Mouse (Mus musculus): ENCODE results near the gene 1700088E04Rik. TPM values are rescaled to one million over a fixed set of nuclear protein-coding genes. Genes with fewer than 3 reads are reported as not detected.

1700088E04Rik gene
- polyA plus RNA-seq, 1 experiment from 2014 or later, result 0.96 TPM

DNA sequence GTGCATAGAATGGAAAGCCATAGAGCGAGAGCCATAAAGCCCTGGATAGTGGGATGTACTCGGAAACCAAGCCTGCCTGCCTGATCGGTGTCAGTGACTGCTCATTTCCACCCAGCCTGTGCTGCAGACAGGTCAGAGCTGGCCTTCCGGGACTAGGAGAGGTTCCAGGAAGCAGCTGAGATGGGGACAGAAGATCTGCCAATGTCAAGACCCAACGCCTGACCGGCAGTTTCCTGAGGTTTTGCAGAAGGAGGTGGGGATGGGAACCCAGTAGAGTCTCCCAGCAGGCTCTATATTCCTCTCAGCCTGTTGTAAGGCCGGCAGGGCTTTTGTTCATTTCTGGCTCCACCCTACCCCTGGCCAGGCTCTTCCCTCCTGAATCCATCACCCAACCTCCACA lies 42.2 kb downstream of the 1700088E04Rik start:
- no peaks in the 10 kb centered on the region for H3K9me3 ChIP-seq (replicated peaks; ENCODE audit: control insufficient read depth, low read length)
- H3K4me1 ChIP-seq (ENCODE audit: control insufficient read depth, low read depth, low read length), result peaks cover 5% of the 10 kb centered on the region
- H3K27ac ChIP-seq (ENCODE audit: low read length), result no peak overlapping the region
- ATAC-seq (ENCODE audit: low read depth), result peak; percentile 16; the same call in 1 of the 2 replicates
- no peak overlapping the region for H3K9ac ChIP-seq (ENCODE audit: low read depth, low read length)
- no peak overlapping the region for H3K4me2 ChIP-seq (ENCODE audit: low read depth, low read length)
- H3K36me3 ChIP-seq (ENCODE audit: control insufficient read depth, insufficient read depth), result peaks cover 10% of the 10 kb centered on the region
- H3K4me3 ChIP-seq (ENCODE audit: low read depth, low read length), result no peak overlapping the region
- WGBS (ENCODE audit: insufficient replicate concordance), result 24% methylated on average over 7 of the region's 7 CpGs
- no peaks in the 10 kb centered on the region for H3K27me3 ChIP-seq (ENCODE audit: control insufficient read depth, insufficient read depth, low read depth, low read length)

DNA sequence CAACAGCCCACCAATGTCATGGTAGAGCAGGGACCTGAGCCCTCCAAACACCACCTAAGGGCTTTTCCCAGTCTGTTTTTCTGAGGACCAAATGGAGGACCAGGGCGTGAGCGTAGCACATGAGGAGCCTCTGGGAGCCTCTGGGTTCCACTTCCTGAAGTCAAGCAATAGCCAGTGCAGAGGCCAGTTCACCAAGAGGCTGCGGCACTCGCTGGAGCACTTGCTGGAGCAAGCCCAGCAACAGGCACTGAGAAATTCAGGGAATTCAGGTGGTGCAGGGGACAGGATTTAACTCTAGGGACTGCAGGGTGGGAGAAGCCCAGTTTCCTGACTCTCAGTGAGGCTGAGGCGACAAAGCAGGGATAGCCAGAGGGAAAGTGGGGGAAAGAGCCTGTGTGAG lies 42.8 kb downstream of the 1700088E04Rik start:
- Histone ChIP-seq H3K4me3 (ENCODE audit: low read depth, low read length) (no peak overlapping the region), H3K27ac (ENCODE audit: low read length) (no peak overlapping the region), H3K4me1 (ENCODE audit: control insufficient read depth, low read depth, low read length) (peaks cover 5% of the 10 kb centered on the region), H3K9ac (ENCODE audit: low read depth, low read length) (no peak overlapping the region), H3K9me3 (replicated peaks; ENCODE audit: control insufficient read depth, low read length) (no peaks in the 10 kb centered on the region), H3K36me3 (ENCODE audit: control insufficient read depth, insufficient read depth) (peaks cover 16% of the 10 kb centered on the region), H3K4me2 (ENCODE audit: low read depth, low read length) (no peak overlapping the region), H3K27me3 (ENCODE audit: control insufficient read depth, insufficient read depth, low read depth, low read length) (no peaks in the 10 kb centered on the region)
- 68% methylated on average over 5 of the region's 5 CpGs for WGBS (ENCODE audit: insufficient replicate concordance)
- no peak for ATAC-seq (ENCODE audit: low read depth)

DNA sequence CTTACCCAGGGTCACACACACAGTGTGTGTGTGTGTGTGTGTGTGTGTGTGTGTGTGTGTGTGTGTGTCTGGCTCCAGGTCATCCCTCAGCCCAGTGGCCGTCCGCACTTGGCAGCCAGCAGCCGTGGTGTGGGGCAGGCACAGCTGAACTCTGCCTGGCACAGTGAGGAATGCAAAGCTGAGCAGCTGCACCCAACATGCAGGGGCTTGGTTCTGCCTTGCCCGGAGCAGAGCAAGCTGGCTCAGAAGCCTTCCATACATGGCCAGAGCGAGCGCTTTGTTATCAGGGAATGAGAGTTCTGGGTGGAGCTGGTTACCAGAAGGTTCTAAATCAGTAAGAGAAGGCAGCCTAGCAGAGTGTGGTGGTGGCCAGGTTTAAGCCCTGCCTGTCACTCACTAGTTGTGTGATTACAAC lies 43.4 kb downstream of the 1700088E04Rik start:
- peaks cover 5% of the 10 kb centered on the region for H3K4me1 ChIP-seq (ENCODE audit: control insufficient read depth, low read depth, low read length)
- H3K4me3 ChIP-seq (ENCODE audit: low read depth, low read length), result no peak overlapping the region
- H3K4me2 ChIP-seq (ENCODE audit: low read depth, low read length), result no peak overlapping the region
- H3K27me3 ChIP-seq (ENCODE audit: control insufficient read depth, insufficient read depth, low read depth, low read length), result no peaks in the 10 kb centered on the region
- no peak overlapping the region for H3K27ac ChIP-seq (ENCODE audit: low read length)
- no peaks in the 10 kb centered on the region for H3K9me3 ChIP-seq (replicated peaks; ENCODE audit: control insufficient read depth, low read length)
- no peak overlapping the region for H3K9ac ChIP-seq (ENCODE audit: low read depth, low read length)
- H3K36me3 ChIP-seq (ENCODE audit: control insufficient read depth, insufficient read depth), result peaks cover 19% of the 10 kb centered on the region
- ATAC-seq (ENCODE audit: low read depth), result peak; percentile 48; the same call in 1 of the 2 replicates
- 36% methylated on average over 6 of the region's 6 CpGs for WGBS (ENCODE audit: insufficient replicate concordance)

DNA sequence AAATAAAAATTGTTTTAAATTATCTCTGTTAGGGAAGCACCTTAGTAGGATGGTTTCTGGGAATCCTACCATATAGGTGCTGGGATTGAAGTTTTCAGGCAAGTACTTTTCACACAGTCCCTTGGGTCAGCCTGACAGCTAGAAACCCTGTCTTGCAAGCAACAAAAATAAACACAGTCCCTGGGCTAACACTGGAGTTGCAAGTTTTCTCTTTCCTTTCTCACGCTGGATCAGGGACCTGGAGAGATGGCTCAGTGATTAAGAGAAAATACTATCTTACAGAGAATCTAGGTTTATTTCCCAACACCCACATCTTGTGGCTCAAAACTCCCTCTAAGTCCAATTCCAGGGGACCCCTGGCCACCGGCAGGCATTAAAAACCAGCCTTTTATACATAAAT lies 43.9 kb downstream of the 1700088E04Rik start:
- Histone ChIP-seq H3K4me1 (ENCODE audit: control insufficient read depth, low read depth, low read length) (peaks cover 5% of the 10 kb centered on the region), H3K27me3 (ENCODE audit: control insufficient read depth, insufficient read depth, low read depth, low read length) (no peaks in the 10 kb centered on the region), H3K9ac (ENCODE audit: low read depth, low read length) (no peak overlapping the region), H3K27ac (ENCODE audit: low read length) (no peak overlapping the region), H3K4me3 (ENCODE audit: low read depth, low read length) (no peak overlapping the region), H3K4me2 (ENCODE audit: low read depth, low read length) (no peak overlapping the region), H3K36me3 (ENCODE audit: control insufficient read depth, insufficient read depth) (peaks cover 21% of the 10 kb centered on the region), H3K9me3 (replicated peaks; ENCODE audit: control insufficient read depth, low read length) (no peaks in the 10 kb centered on the region)
- WGBS (ENCODE audit: insufficient replicate concordance), result 43% methylated on average over 2 of the region's 2 CpGs
- no peak for ATAC-seq (ENCODE audit: low read depth)

DNA sequence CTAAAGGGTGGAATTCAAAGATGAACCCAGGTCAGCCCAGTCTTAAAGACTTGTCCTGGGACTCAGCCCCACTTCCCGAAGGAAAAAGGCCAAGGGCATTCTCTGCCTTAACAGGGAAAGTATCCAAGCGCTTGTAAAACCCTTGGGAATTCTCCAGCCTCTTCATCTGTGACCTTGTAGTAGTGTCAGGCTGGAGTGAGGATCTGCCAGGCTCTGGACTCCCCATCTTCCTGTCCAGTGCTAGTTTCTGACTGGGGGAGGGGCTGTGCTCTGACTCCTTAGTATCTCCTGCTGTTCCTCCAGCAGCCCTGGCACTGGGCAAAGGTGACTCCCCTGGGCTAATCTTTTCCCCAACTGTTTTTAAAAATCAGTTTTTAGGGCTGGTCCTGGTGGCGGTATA lies 44.5 kb downstream of the 1700088E04Rik start:
- Histone ChIP-seq H3K9ac (ENCODE audit: low read depth, low read length) (no peak overlapping the region), H3K27ac (ENCODE audit: low read length) (no peak overlapping the region), H3K36me3 (ENCODE audit: control insufficient read depth, insufficient read depth) (peaks cover 23% of the 10 kb centered on the region), H3K4me3 (ENCODE audit: low read depth, low read length) (no peak overlapping the region), H3K4me2 (ENCODE audit: low read depth, low read length) (no peak overlapping the region), H3K4me1 (ENCODE audit: control insufficient read depth, low read depth, low read length) (peaks cover 5% of the 10 kb centered on the region), H3K27me3 (ENCODE audit: control insufficient read depth, insufficient read depth, low read depth, low read length) (no peaks in the 10 kb centered on the region), H3K9me3 (replicated peaks; ENCODE audit: control insufficient read depth, low read length) (no peaks in the 10 kb centered on the region)
- ATAC-seq (ENCODE audit: low read depth), result no peak
- 75% methylated on average over 3 of the region's 3 CpGs for WGBS (ENCODE audit: insufficient replicate concordance)

DNA sequence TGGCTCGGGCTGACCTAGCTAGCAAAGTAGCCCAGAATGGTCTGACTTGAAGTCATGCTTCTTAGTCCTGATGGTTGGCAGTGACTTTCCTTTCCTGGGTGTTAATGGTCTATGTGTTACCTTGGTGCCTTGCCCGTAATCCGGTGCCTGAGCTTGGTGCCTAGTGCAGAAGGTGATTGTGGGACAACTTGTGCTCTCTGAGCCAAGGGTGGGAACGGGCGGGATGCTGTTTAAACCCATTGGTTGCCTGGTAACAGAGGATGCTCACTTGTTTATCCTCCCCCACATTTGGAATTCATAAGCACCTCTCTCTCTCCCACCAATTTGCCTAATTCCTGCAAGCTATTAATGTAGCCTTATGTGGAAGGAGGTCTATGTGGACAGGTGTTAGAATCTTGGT lies 45.6 kb downstream of the 1700088E04Rik start:
- peaks cover 32% of the 10 kb centered on the region for H3K36me3 ChIP-seq (ENCODE audit: control insufficient read depth, insufficient read depth)
- H3K27me3 ChIP-seq (ENCODE audit: control insufficient read depth, insufficient read depth, low read depth, low read length), result no peaks in the 10 kb centered on the region
- peaks cover 5% of the 10 kb centered on the region for H3K4me1 ChIP-seq (ENCODE audit: control insufficient read depth, low read depth, low read length)
- no peak overlapping the region for H3K4me3 ChIP-seq (ENCODE audit: low read depth, low read length)
- no peak overlapping the region for H3K27ac ChIP-seq (ENCODE audit: low read length)
- no peak for ATAC-seq (ENCODE audit: low read depth)
- H3K4me2 ChIP-seq (ENCODE audit: low read depth, low read length), result no peak overlapping the region
- no peaks in the 10 kb centered on the region for H3K9me3 ChIP-seq (replicated peaks; ENCODE audit: control insufficient read depth, low read length)
- no peak overlapping the region for H3K9ac ChIP-seq (ENCODE audit: low read depth, low read length)
- 79% methylated on average over 5 of the region's 5 CpGs for WGBS (ENCODE audit: insufficient replicate concordance)

DNA sequence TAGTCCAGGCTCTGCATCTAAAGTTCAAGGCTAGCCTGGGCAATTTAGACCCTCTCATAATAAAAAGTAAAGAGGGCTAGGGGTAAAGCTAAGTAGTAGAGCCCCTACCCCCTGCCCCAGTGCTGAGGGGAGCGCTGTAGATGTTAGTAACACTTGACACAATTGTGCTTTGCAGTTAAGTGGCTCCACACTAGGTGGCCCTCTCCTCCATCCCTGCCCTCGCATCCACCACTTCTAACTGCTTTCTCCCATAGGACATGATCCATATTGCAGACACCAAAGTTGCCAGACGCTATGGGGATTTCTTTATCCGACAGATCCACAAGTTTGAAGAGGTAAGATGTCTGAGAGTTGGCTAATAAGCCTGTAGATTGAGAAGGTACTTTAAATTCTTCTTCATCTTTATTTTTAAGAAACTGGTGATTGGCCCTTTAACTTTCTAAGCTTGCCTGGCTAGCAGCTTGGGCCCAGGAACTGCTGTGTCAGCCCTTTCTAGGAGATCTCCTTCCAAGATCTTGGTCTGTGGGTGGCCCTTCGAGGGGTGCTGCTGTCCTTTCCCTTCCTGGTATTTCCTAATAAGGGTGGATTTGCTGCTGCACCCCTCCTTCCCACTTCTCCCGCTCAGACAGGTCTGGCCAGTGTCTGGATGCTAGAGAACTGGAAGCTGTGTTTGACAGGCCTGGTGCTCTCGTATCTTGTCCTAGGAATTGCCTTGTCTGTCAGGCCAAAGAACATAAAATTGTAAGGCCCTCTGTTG lies 47.8 kb downstream of the 1700088E04Rik start:
- H3K36me3 ChIP-seq (ENCODE audit: control insufficient read depth, insufficient read depth), result peaks cover 47% of the 10 kb centered on the region
- H3K4me1 ChIP-seq (ENCODE audit: control insufficient read depth, low read depth, low read length), result peaks cover 5% of the 10 kb centered on the region
- H3K4me3 ChIP-seq (ENCODE audit: low read depth, low read length), result no peak overlapping the region
- no peaks in the 10 kb centered on the region for H3K27me3 ChIP-seq (ENCODE audit: control insufficient read depth, insufficient read depth, low read depth, low read length)
- ATAC-seq (ENCODE audit: low read depth), result no peak
- H3K27ac ChIP-seq (ENCODE audit: low read length), result no peak overlapping the region
- H3K4me2 ChIP-seq (ENCODE audit: low read depth, low read length), result no peak overlapping the region
- no peak overlapping the region for H3K9ac ChIP-seq (ENCODE audit: low read depth, low read length)
- 67% methylated on average over 7 of the region's 7 CpGs for WGBS (ENCODE audit: insufficient replicate concordance)
- H3K9me3 ChIP-seq (replicated peaks; ENCODE audit: control insufficient read depth, low read length), result no peaks in the 10 kb centered on the region

DNA sequence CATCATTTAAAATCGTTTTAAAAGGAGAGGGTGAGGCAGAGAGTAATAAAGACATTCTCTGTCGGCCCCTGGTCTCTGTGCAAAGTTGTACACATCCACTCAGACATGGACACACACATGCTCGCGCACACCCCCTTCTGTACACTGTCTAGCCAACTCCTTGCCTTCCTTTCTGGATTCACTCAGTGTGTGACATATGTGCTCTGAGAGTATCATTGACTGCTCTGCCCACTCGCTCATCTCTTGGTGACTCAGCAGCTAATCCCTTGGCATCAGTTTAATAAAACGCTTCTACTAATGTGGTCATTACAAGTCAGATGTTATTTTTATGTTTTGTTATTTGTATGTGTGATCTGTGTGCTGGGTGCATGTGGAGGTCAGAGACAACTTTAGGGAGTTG lies 48.8 kb downstream of the 1700088E04Rik start:
- H3K4me2 ChIP-seq (ENCODE audit: low read depth, low read length), result no peak overlapping the region
- WGBS (ENCODE audit: insufficient replicate concordance), result 82% methylated on average over 6 of the region's 6 CpGs
- H3K4me1 ChIP-seq (ENCODE audit: control insufficient read depth, low read depth, low read length), result no peaks in the 10 kb centered on the region; the same call in 1 of the 2 replicates
- no peak overlapping the region for H3K27ac ChIP-seq (ENCODE audit: low read length)
- ATAC-seq (ENCODE audit: low read depth), result no peak
- H3K9me3 ChIP-seq (replicated peaks; ENCODE audit: control insufficient read depth, low read length), result no peaks in the 10 kb centered on the region
- H3K27me3 ChIP-seq (ENCODE audit: control insufficient read depth, insufficient read depth, low read depth, low read length), result no peaks in the 10 kb centered on the region
- no peak overlapping the region for H3K4me3 ChIP-seq (ENCODE audit: low read depth, low read length)
- peaks cover 52% of the 10 kb centered on the region for H3K36me3 ChIP-seq (ENCODE audit: control insufficient read depth, insufficient read depth)
- H3K9ac ChIP-seq (ENCODE audit: low read depth, low read length), result no peak overlapping the region

DNA sequence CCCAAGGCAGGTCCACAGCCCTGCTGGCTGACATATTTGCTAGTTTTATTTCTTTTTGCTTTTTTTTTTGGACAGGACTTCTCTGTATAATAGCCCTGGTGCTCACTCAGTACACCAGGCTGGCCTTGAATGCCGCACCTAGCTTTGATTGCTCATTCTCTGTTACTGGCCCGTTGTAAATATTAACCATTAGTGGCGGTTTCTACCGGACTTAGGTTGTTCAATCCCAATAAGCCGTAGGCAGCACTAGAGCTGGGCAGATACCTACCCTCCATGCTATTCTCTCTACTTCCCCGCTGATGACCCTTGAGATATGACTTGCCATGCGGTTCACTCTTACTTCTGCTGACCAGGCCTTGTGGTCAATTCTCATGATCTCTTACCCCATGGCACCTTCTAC lies 61.5 kb downstream of the 1700088E04Rik start:
- no peak for ATAC-seq (ENCODE audit: low read depth)
- 84% methylated on average over 7 of the region's 7 CpGs for WGBS (ENCODE audit: insufficient replicate concordance)
- peaks cover 61% of the 10 kb centered on the region for H3K36me3 ChIP-seq (ENCODE audit: control insufficient read depth, insufficient read depth)

More for the DNA sequence above, 61.5 kb downstream of the 1700088E04Rik start:
- Histone ChIP-seq H3K27ac (ENCODE audit: low read length) (no peak overlapping the region), H3K9ac (ENCODE audit: low read depth, low read length) (no peak overlapping the region), H3K4me2 (ENCODE audit: low read depth, low read length) (no peak overlapping the region), H3K9me3 (replicated peaks; ENCODE audit: control insufficient read depth, low read length) (no peaks in the 10 kb centered on the region), H3K4me1 (ENCODE audit: control insufficient read depth, low read depth, low read length) (peaks cover 15% of the 10 kb centered on the region), H3K27me3 (ENCODE audit: control insufficient read depth, insufficient read depth, low read depth, low read length) (no peaks in the 10 kb centered on the region), H3K4me3 (ENCODE audit: low read depth, low read length) (no peak overlapping the region)
